Mouse (Mus musculus) right cerebral cortex, postnatal 4 days (tissue): ENCODE data around the gene Eddm3b.

Experiments used
- DNase-seq: peaks from one replicate; pipeline ENCODE4 v3.0.0-alpha.2; 2022

The Eddm3b gene

GRCm38 (mm10) chr14:51113916-51114560 is at the start of gene Eddm3b:
Gene Eddm3b, plus strand, starts transcription at chr14:51114426.
- DNase-seq = no peak

GRCm38 (mm10) chr14:51068956-51069355 is 45.3 kb upstream of the Eddm3b start:
- DNase-seq = no peak

- DNase-seq = peak; percentile 42
Measured at GRCm38 (mm10) chr14:51069617-51070016, 44.6 kb upstream of the Eddm3b start.

- DNase-seq = no peak
Measured at GRCm38 (mm10) chr14:51074335-51074734, 39.9 kb upstream of the Eddm3b start, which contains the start of gene Olfr750. Gene Olfr750, minus strand, starts transcription at chr14:51074435.

- no peak for DNase-seq
Measured at GRCm38 (mm10) chr14:51079180-51079579, 35.0 kb upstream of the Eddm3b start.

GRCm38 (mm10) chr14:51081035-51081434 is 33.2 kb upstream of the Eddm3b start:
- DNase-seq = no peak

- peak; percentile 59 for DNase-seq
Measured at GRCm38 (mm10) chr14:51082599-51083581, 31.3 kb upstream of the Eddm3b start.

GRCm38 (mm10) chr14:51083805-51084204 is 30.4 kb upstream of the Eddm3b start:
- no peak for DNase-seq

GRCm38 (mm10) chr14:51085086-51085485 is 29.1 kb upstream of the Eddm3b start:
- no peak for DNase-seq

- no peak for DNase-seq
Measured at GRCm38 (mm10) chr14:51085911-51086310, 28.3 kb upstream of the Eddm3b start.

GRCm38 (mm10) chr14:51087762-51088161 is 26.5 kb upstream of the Eddm3b start:
- DNase-seq = no peak

- peak; percentile 79 for DNase-seq
Measured at GRCm38 (mm10) chr14:51088166-51088969, 25.9 kb upstream of the Eddm3b start.

- peak; percentile 96 for DNase-seq
Measured at GRCm38 (mm10) chr14:51088970-51089673, 25.1 kb upstream of the Eddm3b start.

GRCm38 (mm10) chr14:51089674-51090076 is 24.6 kb upstream of the Eddm3b start:
- DNase-seq = no peak

GRCm38 (mm10) chr14:51090077-51090781 is 24.0 kb upstream of the Eddm3b start:
- DNase-seq = peak; percentile 81

- DNase-seq = peak; percentile 43
Measured at GRCm38 (mm10) chr14:51090921-51091900, 23.0 kb upstream of the Eddm3b start, which contains the start of the genes Rnase4 and Ang. Gene Rnase4, plus strand, starts transcription at chr14:51091077. Gene Ang, plus strand, starts transcription at chr14:51091150.

GRCm38 (mm10) chr14:51092073-51092620 is 22.1 kb upstream of the Eddm3b start:
- no peak for DNase-seq

GRCm38 (mm10) chr14:51093496-51093895 is 20.7 kb upstream of the Eddm3b start:
- no peak for DNase-seq

- no peak for DNase-seq
Measured at GRCm38 (mm10) chr14:51094096-51094875, 19.9 kb upstream of the Eddm3b start.
